Mouse (Mus musculus) cerebellum, postnatal 14 days (tissue): Measurements from ENCODE around the gene Krtap19-1.

ENCODE experiments used
- DNase-seq, 2 experiments: peaks; one replicate each; pipeline ENCODE4 v3.0.0; 2021; ENCODE audit warnings: mixed read lengths in 2 of 2

The Krtap19-1 gene

GRCm38 (mm10) chr16:88869311-88869710 lies at the start of gene Krtap19-1:
TSS of gene Krtap19-1 (minus strand) at chr16:88869411.
- no peak for DNase-seq

DNA sequence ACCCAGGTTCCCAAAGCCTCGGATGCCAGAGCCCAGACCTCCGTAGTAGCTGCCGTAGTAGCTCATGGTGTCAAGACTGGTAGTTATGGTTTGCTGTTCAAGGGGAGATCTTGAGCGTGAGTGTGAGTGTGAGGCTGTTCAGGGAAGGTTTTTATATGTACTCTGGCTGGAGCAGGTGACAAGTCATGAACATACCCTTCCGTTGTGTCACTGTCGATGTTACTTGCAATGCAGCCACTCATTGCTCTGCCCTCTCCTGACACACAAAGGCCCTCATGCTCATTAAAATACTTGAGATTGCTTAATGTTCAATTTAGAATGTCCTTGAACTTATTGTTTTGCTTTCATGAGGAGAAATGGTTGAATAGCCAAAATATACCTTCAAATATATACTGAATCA lies 27.1 kb upstream of the Krtap19-1 start, which contains the start of gene Krtap19-5:
Gene Krtap19-5, minus strand, starts transcription at position 101 of the 400 bp plus-strand sequence.
- no peak for DNase-seq

DNA sequence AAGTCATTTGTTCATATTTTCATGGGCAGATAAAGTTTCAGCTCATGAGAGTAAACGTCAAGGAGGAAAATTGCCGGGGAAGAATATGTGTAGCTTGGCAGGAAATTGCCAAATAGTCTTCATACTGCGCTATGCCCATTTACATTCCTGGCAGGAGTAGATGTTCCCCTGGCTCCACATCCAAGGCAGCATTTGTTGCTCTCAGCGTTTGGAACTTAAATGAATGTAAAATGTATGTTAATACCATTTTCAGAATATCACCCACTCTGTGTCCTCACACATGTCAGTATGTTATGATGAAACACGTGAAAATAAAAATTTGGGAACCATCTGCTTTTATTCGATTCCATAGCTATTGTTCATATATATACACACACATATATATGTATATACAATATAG lies 17.7 kb upstream of the Krtap19-1 start:
- DNase-seq = no peak

DNA sequence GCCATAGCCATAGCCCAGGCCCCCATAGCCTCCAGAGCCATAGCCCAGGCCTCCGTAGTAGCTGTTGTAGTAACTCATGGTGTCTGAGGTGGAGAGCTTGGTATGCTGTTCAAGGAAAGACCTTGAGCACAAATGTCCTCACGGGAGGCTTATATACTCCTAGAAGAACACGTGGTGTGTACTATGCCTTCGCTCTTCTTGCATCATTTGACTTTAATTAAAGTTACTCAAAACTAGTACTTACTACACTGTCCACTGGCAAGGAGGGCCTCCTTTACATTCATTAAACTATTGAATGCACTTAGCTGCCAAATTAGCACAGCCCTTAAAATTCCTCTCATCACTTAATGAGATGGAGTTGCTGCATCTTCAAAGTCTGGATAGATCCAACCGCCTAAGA lies 15.8 kb upstream of the Krtap19-1 start, which contains the start of gene Krtap19-4:
Gene Krtap19-4, minus strand, starts transcription at position 101 of the 400 bp plus-strand sequence.
- no peak for DNase-seq

DNA sequence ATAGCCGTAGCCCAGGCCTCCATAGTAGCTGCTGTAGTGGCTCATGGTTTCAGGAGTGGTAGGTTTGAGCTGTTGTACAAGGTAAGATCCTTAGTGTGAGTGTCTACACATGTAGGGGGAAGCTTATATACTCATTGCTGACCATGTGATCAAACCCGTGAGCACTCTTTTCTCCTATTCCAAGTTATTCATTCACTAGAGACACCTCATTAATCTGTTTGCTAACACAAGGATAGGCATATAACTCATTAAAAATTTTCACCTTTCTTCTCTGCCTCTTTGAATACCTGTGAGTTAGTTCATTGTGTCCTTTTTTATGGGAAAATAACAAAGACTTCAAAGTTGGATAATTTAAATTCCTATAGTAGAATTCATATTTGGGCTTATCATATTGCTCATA lies 8.7 kb upstream of the Krtap19-1 start, which contains the start of gene Krtap19-3:
Gene Krtap19-3, minus strand, starts transcription at position 101 of the 400 bp plus-strand sequence.
- no peak for DNase-seq

- no peak for DNase-seq
Measured at GRCm38 (mm10) chr16:88874169-88874568, 5.0 kb upstream of the Krtap19-1 start, which contains the start of gene Krtap19-2. TSS of gene Krtap19-2 (minus strand) at chr16:88874269.

DNA sequence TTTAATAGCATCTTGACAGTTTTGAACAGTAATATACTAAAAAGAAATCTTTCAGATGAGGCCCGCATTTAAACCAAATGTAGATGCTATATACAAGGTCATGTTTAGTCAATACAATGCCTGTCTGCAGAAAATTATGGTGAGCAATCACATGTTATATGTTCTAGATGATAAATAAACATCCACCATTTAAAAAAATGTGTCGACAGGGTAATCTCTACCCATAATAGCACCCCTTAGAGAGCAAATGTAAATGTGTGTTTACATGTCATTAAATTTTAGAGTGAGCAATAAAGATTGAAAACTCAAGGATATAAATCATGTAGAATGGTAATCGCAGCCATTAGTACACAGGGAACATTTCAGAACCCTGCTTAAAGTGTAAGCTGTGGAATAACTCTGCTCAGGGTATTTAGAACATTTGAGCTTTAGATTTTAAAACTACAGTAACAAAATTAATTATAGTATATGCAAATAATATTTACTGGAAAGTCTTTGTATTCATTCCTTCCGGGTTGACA lies 4.3 kb downstream of the Krtap19-1 start:
- DNase-seq = no peak

- peak; percentile 46 to 49 for DNase-seq
Measured at GRCm38 (mm10) chr16:88851450-88851849, 17.8 kb downstream of the Krtap19-1 start.

- no peak for DNase-seq
Measured at GRCm38 (mm10) chr16:88848558-88848957, 20.7 kb downstream of the Krtap19-1 start.

GRCm38 (mm10) chr16:88847363-88847762 lies 21.8 kb downstream of the Krtap19-1 start:
- no peak for DNase-seq

- no peak for DNase-seq
Measured at GRCm38 (mm10) chr16:88826978-88827377, 42.2 kb downstream of the Krtap19-1 start.

GRCm38 (mm10) chr16:88826095-88826652 lies 43.0 kb downstream of the Krtap19-1 start, which contains the start of gene Krtap14:
TSS of gene Krtap14 (minus strand) at chr16:88826145.
- DNase-seq = peak in 1 of 2 experiments; percentile 11

DNA sequence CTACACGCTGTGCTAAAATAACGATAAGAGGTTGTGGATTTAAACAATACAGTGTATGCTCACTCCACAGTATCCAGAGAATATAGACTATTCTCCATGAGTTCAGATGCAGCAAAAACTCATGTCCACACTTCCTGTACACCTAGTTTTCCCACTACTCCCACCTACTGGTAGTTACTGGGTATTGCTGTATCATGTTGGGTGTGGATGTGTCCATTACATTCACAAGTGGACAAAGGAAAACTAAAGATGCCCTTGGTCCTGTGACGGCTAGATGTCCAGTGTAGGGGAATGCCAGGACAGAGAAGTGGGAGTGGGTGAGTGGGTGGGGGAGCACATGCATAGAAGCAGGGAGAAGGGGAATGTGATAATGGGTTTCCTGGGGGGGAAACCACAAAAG lies 45.5 kb downstream of the Krtap19-1 start:
- peak; percentile 31 to 43 for DNase-seq

DNA sequence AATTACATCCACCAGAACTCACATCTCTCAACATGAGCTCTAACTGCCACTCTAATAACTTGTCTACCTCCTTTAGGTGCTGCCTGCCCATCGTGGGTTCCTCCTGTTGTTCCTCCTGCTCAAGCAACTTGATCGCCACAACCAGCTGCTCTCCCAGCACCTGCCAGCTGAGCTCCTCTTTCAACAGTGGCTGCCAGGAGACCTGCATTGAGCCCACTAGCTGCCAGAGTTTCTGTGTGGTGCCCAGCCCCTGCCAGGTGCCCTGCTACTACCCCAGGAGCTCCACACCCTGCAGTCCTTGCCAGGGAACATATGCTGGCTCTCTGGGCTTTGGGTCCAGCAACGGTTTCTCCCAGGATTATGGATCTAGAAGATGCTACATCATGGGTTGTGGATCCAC lies 49.1 kb downstream of the Krtap19-1 start, which contains the start of gene Krtap15:
Gene Krtap15, plus strand, starts transcription at position 150 of the 400 bp plus-strand sequence.
- DNase-seq = peak; percentile 6 to 17
